Mouse (Mus musculus): ENCODE measurements around the gene Carm1. TPM values are rescaled to one million over a fixed set of nuclear protein-coding genes. Genes with fewer than 3 reads are reported as not detected.
"Not testable (repeated sequence)": the region's sequence is repeated elsewhere in the genome, so short reads cannot be mapped to it uniquely, and the experiment has no call there.

The Carm1 gene
- total RNA-seq (2018; cell fraction: chromatin; rRNA removed), result 10 to 100 TPM; 16.3 to 53.7 (median 29.1) TPM
- 10 to 100 TPM; 11.5 to 21.4 (median 15.7) TPM for total RNA-seq (2018; cell fraction: cytosol; rRNA removed)
- total RNA-seq (2018; cell fraction: nucleus; rRNA removed), result 10 to 100 TPM; 11.4 to 44.2 (median 20.9) TPM
- 14.6 to 27.6 TPM (median 25.0 TPM) in 3 replicates for polyA plus RNA-seq (2018)

DNA sequence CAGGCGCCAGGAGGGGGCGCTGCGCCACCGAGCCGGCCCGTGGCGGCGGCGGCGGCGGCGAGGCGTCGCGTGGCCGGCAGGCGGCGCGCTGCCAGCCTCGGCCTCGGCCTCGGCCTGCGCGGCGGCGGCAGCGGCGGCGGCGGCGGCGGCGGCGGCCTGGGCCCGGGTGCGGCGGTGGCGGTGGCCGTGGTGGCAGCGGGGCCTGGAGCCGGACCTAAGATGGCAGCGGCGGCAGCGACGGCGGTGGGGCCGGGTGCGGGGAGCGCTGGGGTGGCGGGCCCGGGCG, at the start of gene Carm1:
TSS of gene Carm1 (plus strand) at position 106 of the 286 bp plus-strand sequence.
- H3K27ac ChIP-seq, result peak within 1 kb of the TSS; percentile 40
- H3K4me3 ChIP-seq (ENCODE audit: inconsistent target), result peak within 1 kb of the TSS; percentile 75
- 0% methylated on average over 34 of the region's 52 CpGs for WGBS (ENCODE audit: missing documents)
- H3K79me2 ChIP-seq (ENCODE audit: inconsistent target), result peaks cover 40% of the 10 kb centered on the region
- H3K36me3 ChIP-seq (ENCODE audit: inconsistent target), result 0 out of 2 replicates have a peak, but pooled peaks cover 1% of the 10 kb centered on the region

DNA sequence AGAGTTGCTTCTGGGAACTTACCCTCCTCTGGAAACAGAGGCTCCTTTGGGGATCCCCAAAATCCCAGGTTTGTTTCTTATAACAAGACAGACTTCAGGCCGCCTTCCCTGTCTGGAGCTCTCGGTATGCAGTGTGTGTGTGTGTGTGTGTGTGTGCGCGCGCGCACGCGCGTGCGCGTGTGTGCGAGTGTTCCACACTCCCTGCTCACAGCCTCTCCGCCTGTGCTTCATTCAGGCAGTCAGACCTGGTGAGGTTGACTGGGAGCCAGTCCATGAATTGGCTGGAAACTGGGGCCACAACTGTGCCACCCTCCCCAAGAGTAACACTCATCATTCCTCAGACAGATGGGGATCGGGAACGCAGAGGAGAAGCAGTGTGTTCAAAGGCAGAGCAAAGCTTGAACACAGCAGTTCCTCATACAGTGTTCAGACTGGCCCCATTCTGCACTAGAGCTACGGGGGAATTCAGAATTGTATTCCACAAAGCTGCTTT, 49.6 kb upstream of the Carm1 start:
- H3K27ac ChIP-seq, result no peak overlapping the region
- WGBS (ENCODE audit: missing documents), result 96% methylated on average over 16 of the region's 16 CpGs
- no peak overlapping the region for H3K4me3 ChIP-seq (ENCODE audit: inconsistent target)
- H3K79me2 ChIP-seq (ENCODE audit: inconsistent target), result no peaks in the 10 kb centered on the region
- peaks cover 75% of the 10 kb centered on the region for H3K36me3 ChIP-seq (ENCODE audit: inconsistent target)

GRCm38 (mm10) chr9:21497664-21498063, 49.0 kb upstream of the Carm1 start:
- H3K79me2 ChIP-seq (ENCODE audit: inconsistent target), result no peaks in the 10 kb centered on the region
- no peak overlapping the region for H3K4me3 ChIP-seq (ENCODE audit: inconsistent target)
- 96% methylated on average over 2 of the region's 2 CpGs for WGBS (ENCODE audit: missing documents)
- H3K27ac ChIP-seq, result no peak overlapping the region
- peaks cover 77% of the 10 kb centered on the region for H3K36me3 ChIP-seq (ENCODE audit: inconsistent target)

- Histone ChIP-seq H3K36me3 (ENCODE audit: inconsistent target) (peaks cover 78% of the 10 kb centered on the region), H3K4me3 (ENCODE audit: inconsistent target) (no peak overlapping the region), H3K79me2 (ENCODE audit: inconsistent target) (no peaks in the 10 kb centered on the region), H3K27ac (no peak overlapping the region)
- 95% methylated on average over 12 of the region's 12 CpGs for WGBS (ENCODE audit: missing documents)
Measured at GRCm38 (mm10) chr9:21498284-21498902, 48.3 kb upstream of the Carm1 start.

- Histone ChIP-seq H3K4me3 (ENCODE audit: inconsistent target) (no peak overlapping the region), H3K27ac (no peak overlapping the region), H3K36me3 (ENCODE audit: inconsistent target) (peaks cover 78% of the 10 kb centered on the region), H3K79me2 (ENCODE audit: inconsistent target) (no peaks in the 10 kb centered on the region)
- 94% methylated on average over 8 of the region's 8 CpGs for WGBS (ENCODE audit: missing documents)
Measured at GRCm38 (mm10) chr9:21503352-21503751, 43.3 kb upstream of the Carm1 start.

GRCm38 (mm10) chr9:21505767-21506166, 40.9 kb upstream of the Carm1 start:
- peaks cover 61% of the 10 kb centered on the region for H3K36me3 ChIP-seq (ENCODE audit: inconsistent target)
- no peaks in the 10 kb centered on the region for H3K79me2 ChIP-seq (ENCODE audit: inconsistent target)
- H3K4me3 ChIP-seq (ENCODE audit: inconsistent target), result no peak overlapping the region
- H3K27ac ChIP-seq, result no peak overlapping the region

GRCm38 (mm10) chr9:21507753-21508430, 38.8 kb upstream of the Carm1 start:
- H3K4me3 ChIP-seq (ENCODE audit: inconsistent target), result no peak overlapping the region
- WGBS (ENCODE audit: missing documents), result 94% methylated on average over 15 of the region's 15 CpGs
- no peak overlapping the region for H3K27ac ChIP-seq
- no peaks in the 10 kb centered on the region for H3K79me2 ChIP-seq (ENCODE audit: inconsistent target)
- H3K36me3 ChIP-seq (ENCODE audit: inconsistent target), result peaks cover 47% of the 10 kb centered on the region

- Histone ChIP-seq H3K36me3 (ENCODE audit: inconsistent target) (peaks cover 39% of the 10 kb centered on the region), H3K79me2 (ENCODE audit: inconsistent target) (no peaks in the 10 kb centered on the region), H3K4me3 (ENCODE audit: inconsistent target) (peak overlapping the region; percentile 50; the same call in 1 of the 2 replicates), H3K27ac (no peak overlapping the region)
- WGBS (ENCODE audit: missing documents), result 81% methylated on average over 7 of the region's 7 CpGs
Measured at GRCm38 (mm10) chr9:21508871-21509404, 37.8 kb upstream of the Carm1 start.

- H3K36me3 ChIP-seq (ENCODE audit: inconsistent target), result peaks cover 29% of the 10 kb centered on the region
- WGBS (ENCODE audit: missing documents), result under 1% methylated on average over 44 of the region's 44 CpGs
- H3K4me3 ChIP-seq (ENCODE audit: inconsistent target), result peak within 1 kb of the TSS; percentile 50
- H3K27ac ChIP-seq, result peak within 1 kb of the TSS; percentile 81
- H3K79me2 ChIP-seq (ENCODE audit: inconsistent target), result no peaks in the 10 kb centered on the region
Measured at GRCm38 (mm10) chr9:21509772-21510688, 36.7 kb upstream of the Carm1 start, which contains the start of gene Tmed1. Gene Tmed1, minus strand, starts transcription at chr9:21510252.

DNA sequence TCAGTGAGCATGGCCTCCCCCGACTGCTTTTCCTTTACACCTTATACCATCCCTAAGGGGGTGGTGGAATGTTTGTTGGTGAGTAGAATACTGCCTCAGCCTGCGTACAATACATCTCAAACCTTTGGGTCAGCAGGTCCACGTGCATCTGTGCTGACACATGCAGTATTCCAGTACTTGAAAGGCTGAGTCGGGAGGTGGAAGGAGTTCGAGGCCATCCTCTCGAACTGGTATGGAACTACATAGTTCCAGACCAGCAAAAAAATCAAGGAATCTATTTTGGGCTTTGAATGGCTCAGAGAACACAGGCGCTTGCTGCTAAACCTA, 36.0 kb upstream of the Carm1 start:
- Histone ChIP-seq H3K4me3 (ENCODE audit: inconsistent target) (peak overlapping the region; percentile 50), H3K27ac (peak overlapping the region; percentile 81), H3K36me3 (ENCODE audit: inconsistent target) (peaks cover 22% of the 10 kb centered on the region), H3K79me2 (ENCODE audit: inconsistent target) (no peaks in the 10 kb centered on the region)
- WGBS (ENCODE audit: missing documents), result 13% methylated on average over 7 of the region's 7 CpGs

DNA sequence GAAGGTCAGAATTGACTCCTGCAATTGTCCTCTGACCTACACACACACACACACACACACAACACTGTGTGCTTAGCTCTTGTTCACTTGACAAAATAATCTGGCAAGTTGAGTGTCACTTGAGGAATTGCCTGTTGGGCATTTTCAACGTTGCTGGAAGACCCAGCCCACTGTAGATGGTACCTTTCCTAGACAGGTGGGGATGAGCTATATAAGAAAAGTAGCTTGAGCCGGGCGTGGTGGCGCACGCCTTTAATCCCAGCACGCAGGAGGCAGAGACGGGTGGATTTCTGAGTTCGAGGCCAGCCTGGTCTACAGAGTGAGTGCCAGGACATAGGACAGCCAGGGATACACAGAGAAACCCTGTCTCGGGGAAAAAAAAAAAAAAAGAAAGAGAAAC, 35.6 kb upstream of the Carm1 start:
- Histone ChIP-seq H3K27ac (peak overlapping the region; percentile 81), H3K36me3 (ENCODE audit: inconsistent target) (peaks cover 18% of the 10 kb centered on the region; the same call in 1 of the 2 replicates), H3K4me3 (ENCODE audit: inconsistent target) (peak overlapping the region; percentile 50), H3K79me2 (ENCODE audit: inconsistent target) (no peaks in the 10 kb centered on the region)
- 80% methylated on average over 5 of the region's 9 CpGs for whole genome bisulfite sequencing (ENCODE audit: missing documents)

DNA sequence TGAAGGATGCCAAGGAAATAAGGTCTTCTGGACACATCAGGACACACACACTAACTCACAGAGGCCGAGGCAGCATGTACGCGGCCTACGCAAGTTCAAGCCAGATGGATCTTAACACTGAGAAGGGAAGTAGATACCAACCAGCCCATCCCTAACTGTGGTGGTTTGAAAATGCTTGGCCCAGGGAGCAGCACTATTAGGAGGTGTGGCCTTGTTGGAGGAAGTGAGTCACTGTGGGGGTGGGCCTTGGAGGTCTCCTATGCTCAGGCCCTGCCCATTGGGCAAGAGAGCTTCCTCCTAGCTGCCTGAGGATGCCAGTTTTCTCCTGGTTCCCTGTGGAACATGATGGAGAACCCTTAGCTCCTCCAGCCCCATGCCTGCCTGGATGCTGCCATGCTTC, 33.2 kb upstream of the Carm1 start:
- no peaks in the 10 kb centered on the region for H3K36me3 ChIP-seq (ENCODE audit: inconsistent target)
- WGBS (ENCODE audit: missing documents), result 96% methylated on average over 4 of the region's 4 CpGs
- H3K79me2 ChIP-seq (ENCODE audit: inconsistent target), result no peaks in the 10 kb centered on the region
- H3K4me3 ChIP-seq (ENCODE audit: inconsistent target), result no peak overlapping the region
- H3K27ac ChIP-seq, result no peak overlapping the region

DNA sequence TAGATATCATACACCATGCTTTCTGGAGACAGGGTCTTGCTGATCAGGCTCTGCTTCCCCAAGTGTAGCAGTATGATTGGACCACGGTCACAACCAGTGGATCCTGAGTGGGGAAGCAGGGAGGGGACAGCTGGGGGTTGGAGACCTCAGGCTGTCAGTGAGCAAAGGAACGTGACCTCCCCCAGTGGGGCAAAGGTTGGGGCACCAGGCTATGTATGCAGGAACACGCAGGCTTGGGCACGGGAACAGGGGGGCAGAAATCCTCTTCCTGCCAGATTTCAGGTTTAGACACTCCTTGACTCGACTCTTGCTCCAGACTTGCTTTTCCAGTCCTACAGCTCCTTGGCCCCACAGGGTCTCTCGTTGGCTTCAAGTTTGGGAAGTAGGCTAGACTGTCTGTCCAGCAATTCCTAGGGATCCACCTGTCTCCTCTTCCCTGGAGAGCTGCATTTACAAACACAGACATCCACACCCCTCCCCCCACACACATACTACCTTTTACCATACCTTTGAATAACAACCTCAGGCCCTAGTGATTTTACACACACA, 28.7 kb upstream of the Carm1 start:
- WGBS (ENCODE audit: missing documents), result 89% methylated on average over 6 of the region's 6 CpGs
- Histone ChIP-seq H3K36me3 (ENCODE audit: inconsistent target) (no peaks in the 10 kb centered on the region), H3K27ac (no peak overlapping the region), H3K79me2 (ENCODE audit: inconsistent target) (no peaks in the 10 kb centered on the region), H3K4me3 (ENCODE audit: inconsistent target) (no peak overlapping the region)

GRCm38 (mm10) chr9:21518690-21519089, 28.0 kb upstream of the Carm1 start:
- H3K36me3 ChIP-seq (ENCODE audit: inconsistent target); H3K4me3 ChIP-seq (ENCODE audit: inconsistent target); H3K79me2 ChIP-seq (ENCODE audit: inconsistent target); H3K27ac ChIP-seq: not testable (repeated sequence)
- WGBS (ENCODE audit: missing documents), result 93% methylated on average over 6 of the region's 6 CpGs
